Mouse (Mus musculus): ENCODE measurements around the gene Cuedc1.

DNA sequence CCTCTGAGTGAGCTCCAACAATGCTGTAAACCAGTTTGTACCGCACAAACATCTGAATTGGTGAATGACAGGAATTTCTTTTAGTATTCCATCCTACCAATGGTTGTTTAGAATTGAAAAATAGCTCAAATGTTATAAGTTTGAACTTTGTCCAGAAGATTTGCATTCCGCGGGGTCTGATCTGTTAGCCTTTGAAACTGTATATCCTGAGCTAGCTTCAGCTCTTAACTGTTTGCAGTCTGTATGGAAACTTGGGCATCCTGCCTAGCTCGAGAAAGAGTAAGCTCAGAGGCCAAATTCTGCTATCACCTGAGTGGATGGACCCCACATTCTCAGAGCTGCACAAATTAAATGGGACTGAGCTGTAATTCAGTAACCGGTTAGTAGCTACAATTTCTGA is 26.7 kb upstream of the Cuedc1 start:
- TF ChIP-seq CTCF (IDR thresholded peaks at IDR 0.05; ENCODE audit: insufficient read depth, low read depth, low read length) (no peak), POLR2A (IDR thresholded peaks at IDR 0.05; ENCODE audit: insufficient read depth, low read depth, low read length) (no peak)
